Mouse (Mus musculus): ENCODE results near the gene Fgf3. TPM values are rescaled to one million over a fixed set of nuclear protein-coding genes. Genes with fewer than 3 reads are reported as not detected.

The Fgf3 gene
- 1 to 10 TPM in 1 of 2 experiments, under 1 TPM in 1; 0.89 to 1.1 TPM for total RNA-seq (2021)

DNA sequence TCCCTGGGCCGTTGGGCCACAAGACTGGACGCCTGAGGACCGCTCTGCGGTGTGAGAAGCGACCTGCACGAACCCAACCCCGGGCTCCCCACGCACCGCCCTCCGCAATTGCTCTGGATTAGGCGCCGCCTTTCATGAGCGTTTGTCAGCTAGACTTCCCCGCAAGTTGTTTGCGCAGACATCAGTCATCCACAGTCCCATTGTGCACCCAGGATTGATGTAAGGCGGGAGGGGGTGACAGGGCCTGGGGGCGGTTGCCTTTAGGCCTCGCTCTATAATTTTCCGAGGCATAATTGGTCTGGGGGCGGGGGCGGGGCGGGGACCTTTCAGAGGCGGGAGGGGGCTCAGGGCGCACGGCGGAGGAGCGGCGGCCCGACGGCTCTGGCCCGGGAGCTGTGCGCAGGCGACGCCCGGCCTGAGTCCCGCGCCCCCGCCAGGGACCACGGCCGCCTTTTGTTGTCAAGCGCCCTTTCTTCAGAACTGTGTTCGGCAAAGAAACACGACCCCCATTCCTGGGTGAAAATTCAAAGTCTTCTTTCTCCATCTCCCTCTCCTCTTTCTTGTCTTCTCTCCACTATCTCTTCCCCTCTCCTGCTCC lies at the start of gene Fgf3:
Gene Fgf3, plus strand, starts transcription at position 193 of the 598 bp plus-strand sequence.
- no peak for DNase-seq (ENCODE audit: low spot score in 2 of 2)
- intact Hi-C loops (cut with DNase I), result no loop called here

DNA sequence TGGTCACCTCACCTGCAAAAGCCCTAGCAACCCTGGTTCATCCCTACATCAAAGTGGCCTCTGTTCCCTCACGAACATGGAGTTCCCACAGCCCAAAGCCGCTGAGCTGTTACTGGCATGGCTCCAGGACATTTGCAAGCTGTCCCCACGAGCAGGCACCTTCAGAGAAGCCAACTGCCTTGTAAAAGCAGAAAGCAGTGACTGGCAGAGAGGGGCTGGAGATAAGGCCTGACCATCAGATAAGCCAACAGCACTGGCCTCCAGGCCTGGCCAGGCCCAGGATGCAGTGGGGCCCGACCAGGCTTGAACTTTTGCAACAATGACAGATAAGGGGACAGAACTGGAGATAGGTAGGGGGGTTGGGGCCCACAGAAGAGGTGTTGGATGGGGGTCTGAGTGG lies 49.3 kb upstream of the Fgf3 start:
- intact Hi-C loops (cut with DNase I), result no loop called here
- no peak for DNase-seq (ENCODE audit: low spot score in 2 of 2)

GRCm38 (mm10) chr7:144789601-144790556 lies 48.0 kb upstream of the Fgf3 start:
- intact Hi-C loops (cut with DNase I), result no loop called here
- DNase-seq (ENCODE audit: low spot score in 2 of 2), result peak; percentile 6 to 8

DNA sequence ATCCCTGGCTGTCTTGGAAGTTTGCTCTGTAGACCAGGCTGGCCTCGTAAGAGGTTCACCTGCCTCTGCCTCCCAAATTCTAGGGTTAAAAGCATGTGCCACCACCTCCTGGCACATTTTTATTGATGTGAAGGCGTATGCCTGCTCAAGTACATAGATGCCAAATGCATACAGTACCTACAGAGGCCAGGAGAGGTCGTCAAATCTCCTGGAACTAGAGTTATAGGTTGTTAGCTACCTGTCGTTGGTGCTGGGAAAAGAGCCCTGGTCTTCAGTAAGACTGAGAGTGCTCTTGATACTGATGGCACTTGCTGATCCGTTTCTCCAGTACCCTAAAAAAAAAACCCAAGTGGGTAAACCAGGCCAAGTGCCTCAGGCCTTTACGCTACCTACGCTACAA lies 46.5 kb upstream of the Fgf3 start:
- intact Hi-C loops (cut with DNase I), result no loop called here
- DNase-seq (ENCODE audit: low spot score in 2 of 2), result no peak

DNA sequence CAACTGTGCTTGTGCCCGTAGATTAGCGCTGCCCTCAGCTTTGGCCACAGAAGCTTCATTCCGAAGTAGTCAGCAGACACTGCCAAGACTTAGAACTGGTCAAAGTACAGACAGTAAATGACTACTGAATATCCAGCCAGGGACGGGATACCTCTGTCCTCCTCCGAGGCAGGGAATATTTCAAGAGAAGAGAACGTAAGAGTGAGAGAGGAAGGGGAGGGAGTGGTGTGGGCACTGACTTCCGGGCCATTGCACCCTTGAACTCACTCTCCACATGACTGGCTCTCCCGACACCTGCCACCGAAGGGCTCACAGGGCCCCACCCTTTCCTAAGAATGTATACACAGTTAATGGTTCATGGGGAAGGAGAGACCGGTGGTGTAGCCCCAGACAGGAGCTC lies 44.6 kb upstream of the Fgf3 start:
- DNase-seq (ENCODE audit: low spot score in 2 of 2), result no peak
- intact Hi-C loops (cut with DNase I), result no loop called here

- DNase-seq (ENCODE audit: low spot score in 2 of 2), result no peak
- intact Hi-C loops (cut with DNase I), result no loop called here
These were observed 41.9 kb upstream of the Fgf3 start for GRCm38 (mm10) chr7:144795976-144796474.

GRCm38 (mm10) chr7:144796986-144797735 lies 40.7 kb upstream of the Fgf3 start:
- DNase-seq (ENCODE audit: low spot score in 2 of 2), result no peak
- intact Hi-C loops (cut with DNase I), result no loop called here

- DNase-seq (ENCODE audit: low spot score in 2 of 2), result peak; percentile 36 to 38
- intact Hi-C loops (cut with DNase I), result loop anchor here (1.0 kb wide), 1 partner anchor 98 kb away; the partner anchor contains the start of gene Fgf15
These were observed 39.4 kb upstream of the Fgf3 start for GRCm38 (mm10) chr7:144798471-144798870.

DNA sequence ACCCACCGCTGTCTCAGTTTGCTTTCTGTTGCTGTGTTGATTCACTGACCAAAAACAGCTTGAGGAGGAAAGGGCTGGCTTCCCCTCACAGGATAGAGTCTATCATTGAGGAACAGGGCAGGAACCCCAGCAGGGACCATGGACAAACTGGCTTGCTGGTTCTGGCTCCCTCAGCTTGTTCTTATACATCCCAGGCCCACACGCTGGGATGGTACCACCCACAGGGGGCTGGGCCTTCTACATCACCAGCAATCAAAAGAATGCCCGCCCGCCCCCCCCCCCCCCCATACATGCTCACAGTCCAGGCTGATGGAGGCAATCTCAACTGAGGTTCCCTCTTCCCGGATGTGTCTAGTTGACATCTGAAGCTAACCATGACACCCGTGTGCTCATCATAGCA lies 30.8 kb upstream of the Fgf3 start:
- intact Hi-C loops (cut with DNase I), result no loop called here
- no peak for DNase-seq (ENCODE audit: low spot score in 2 of 2)

DNA sequence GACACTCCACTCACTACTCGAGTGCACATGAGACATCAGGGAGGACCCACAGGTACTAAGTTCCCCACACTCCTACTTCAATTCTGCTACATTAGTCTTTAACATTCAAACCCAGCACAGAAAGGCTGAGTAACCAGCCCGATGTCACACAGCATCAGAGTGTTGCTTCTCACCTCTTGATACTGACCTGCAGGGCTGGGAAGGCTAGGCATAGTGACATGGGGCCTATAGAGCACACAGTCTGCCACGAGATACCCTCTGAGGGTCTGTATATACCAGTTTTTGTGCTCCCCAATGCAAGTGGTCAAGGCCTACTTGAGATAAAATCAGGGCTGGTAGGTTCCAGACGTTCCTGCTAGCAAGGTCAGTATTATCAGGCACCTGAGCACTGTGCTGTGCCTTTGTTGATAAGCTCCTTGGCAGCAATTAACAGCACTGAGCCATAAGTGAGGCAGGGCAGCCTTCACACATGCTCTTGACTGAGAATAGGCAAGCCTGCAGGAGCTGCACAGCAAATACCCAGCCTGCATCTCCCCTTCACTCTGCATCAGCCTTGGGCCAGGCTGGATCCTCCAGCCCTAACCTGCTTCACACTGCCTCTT lies 29.8 kb upstream of the Fgf3 start:
- intact Hi-C loops (cut with DNase I), result no loop called here
- no peak for DNase-seq (ENCODE audit: low spot score in 2 of 2)

DNA sequence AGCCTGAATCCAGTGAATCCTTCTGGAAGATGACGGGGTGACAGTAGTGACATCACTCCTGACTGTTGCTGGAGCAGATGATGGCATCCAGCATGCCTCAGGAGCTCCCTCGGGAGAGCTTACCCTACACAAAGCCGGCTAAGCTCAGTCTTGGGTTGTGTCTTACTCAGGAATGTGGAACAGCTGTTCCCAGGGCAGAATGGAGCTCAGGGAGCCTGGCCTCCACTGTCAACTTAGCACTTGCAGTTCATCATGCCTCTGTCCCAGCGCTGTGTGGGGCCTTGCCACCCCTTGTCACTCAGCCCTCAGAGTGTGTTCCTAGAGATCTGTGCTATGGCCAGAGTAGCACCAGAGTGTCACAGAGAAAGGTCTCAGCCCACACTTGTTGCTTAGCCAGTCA lies 26.4 kb upstream of the Fgf3 start:
- intact Hi-C loops (cut with DNase I), result no loop called here
- DNase-seq (ENCODE audit: low spot score in 2 of 2), result no peak

GRCm38 (mm10) chr7:144821901-144822300 lies 16.0 kb upstream of the Fgf3 start:
- no peak for DNase-seq (ENCODE audit: low spot score in 2 of 2)
- intact Hi-C loops (cut with DNase I), result no loop called here

DNA sequence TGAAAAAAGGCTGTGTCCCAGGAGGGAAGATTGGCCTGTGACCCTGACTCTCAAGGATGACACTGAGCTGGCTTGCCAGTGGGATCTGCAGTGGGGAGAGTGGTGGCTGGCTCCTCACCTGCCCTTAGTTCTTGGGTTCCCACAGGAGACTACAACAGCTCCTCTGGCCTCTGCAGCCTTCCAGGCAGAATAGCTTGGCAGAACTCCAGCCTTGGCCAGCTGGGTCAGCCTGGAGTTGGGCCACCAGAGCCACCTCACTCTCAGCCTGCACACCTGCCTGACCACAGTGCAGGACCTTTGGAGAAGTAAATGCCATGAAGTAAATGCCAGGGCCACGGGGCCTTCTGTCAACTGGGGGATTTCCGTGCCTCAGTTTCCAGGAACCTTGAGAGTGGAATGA lies 13.9 kb upstream of the Fgf3 start:
- DNase-seq (ENCODE audit: low spot score in 2 of 2), result no peak
- intact Hi-C loops (cut with DNase I), result no loop called here

- intact Hi-C loops (cut with DNase I), result no loop called here
- DNase-seq (ENCODE audit: low spot score in 2 of 2), result no peak
These were observed 9.5 kb upstream of the Fgf3 start for GRCm38 (mm10) chr7:144828369-144828768.

- peak; percentile 12 to 15 for DNase-seq (ENCODE audit: low spot score in 2 of 2)
- intact Hi-C loops (cut with DNase I), result no loop called here
These were observed 930 bp downstream of the Fgf3 start for GRCm38 (mm10) chr7:144838522-144839503.

- DNase-seq (ENCODE audit: low spot score in 2 of 2), result no peak
- intact Hi-C loops (cut with DNase I), result loop anchor here (1.0 kb wide), 1 partner anchor 49 kb away; no protein-coding TSS in a partner anchor
These were observed 8.3 kb downstream of the Fgf3 start for GRCm38 (mm10) chr7:144846158-144846557.

DNA sequence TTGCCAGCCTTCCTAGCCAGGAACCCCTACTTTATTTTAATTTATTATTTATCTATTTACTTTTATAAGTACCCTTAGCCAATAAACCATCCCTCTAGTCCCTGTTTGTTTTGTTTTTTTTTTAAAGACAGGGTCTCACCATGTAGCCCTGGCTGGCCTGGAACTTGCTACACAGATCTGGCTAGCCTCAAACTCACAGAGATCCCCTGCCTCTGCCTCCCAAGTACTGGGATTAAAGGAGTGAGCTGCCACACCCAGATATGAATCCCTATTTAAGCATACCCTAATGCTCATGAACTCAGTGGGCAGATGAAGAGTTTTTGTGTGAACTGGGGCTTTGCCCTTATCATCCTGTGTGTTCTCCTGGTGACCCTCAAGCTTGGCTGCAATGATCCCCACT lies 9.2 kb downstream of the Fgf3 start, which contains the start of gene Fgf4:
Gene Fgf4, plus strand, starts transcription at position 301 of the 400 bp plus-strand sequence.
- DNase-seq (ENCODE audit: low spot score in 2 of 2), result no peak
- intact Hi-C loops (cut with DNase I), result no loop called here

GRCm38 (mm10) chr7:144851321-144851720 lies 13.4 kb downstream of the Fgf3 start:
- intact Hi-C loops (cut with DNase I), result no loop called here
- no peak for DNase-seq (ENCODE audit: low spot score in 2 of 2)

Measured in left cerebral cortex, postnatal 25 days (tissue).